Mouse (Mus musculus) neutrophil, adult 83 days (primary cell): ENCODE measurements around the gene Fam3a. TPM values are rescaled to one million over a fixed set of nuclear protein-coding genes. Genes with fewer than 3 reads are reported as not detected.

Experiments used
- total RNA-seq, 2 experiments: library from RNA; stranded (reverse); gene quantifications; one replicate each; pipeline ENCODE4 v1.2.4; 2023

Fam3a gene
- 10 to 100 TPM in 1 of 2 experiments, 1 to 10 TPM in 1; 9.9 to 11.0 TPM for total RNA-seq

GRCm38 (mm10) chrX:74392535-74393443 is at the start of gene Fam3a, which contains the start of gene Ikbkg:
TSS of gene Fam3a (minus strand) at chrX:74393272.
TSS of gene Ikbkg (plus strand) at chrX:74393290.

DNA sequence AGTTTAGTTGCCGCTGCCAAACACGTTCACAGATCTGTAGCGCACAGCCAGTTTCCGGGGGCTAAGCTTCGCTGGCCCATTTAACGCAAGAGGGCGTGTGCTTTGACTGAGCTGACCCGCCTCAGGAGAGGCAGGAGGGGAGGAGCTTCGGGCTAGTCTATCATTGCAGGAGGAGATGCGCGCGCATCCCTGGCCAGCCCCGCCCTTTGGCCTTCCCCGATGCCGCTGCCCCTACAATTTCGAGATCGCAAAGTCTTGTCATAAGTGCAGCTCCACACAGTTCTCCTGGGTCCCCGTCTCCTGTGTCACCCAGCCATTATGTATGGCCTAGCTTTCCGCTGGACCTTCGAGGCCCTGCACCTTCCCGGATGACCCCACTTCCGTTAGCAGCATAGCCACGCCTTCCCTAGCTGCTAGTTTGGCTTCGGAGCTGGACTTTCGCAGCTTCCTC is 35.8 kb upstream of the Fam3a start, which contains the start of gene G6pdx:
Gene G6pdx, minus strand, starts transcription at position 369 of the 451 bp plus-strand sequence.

DNA sequence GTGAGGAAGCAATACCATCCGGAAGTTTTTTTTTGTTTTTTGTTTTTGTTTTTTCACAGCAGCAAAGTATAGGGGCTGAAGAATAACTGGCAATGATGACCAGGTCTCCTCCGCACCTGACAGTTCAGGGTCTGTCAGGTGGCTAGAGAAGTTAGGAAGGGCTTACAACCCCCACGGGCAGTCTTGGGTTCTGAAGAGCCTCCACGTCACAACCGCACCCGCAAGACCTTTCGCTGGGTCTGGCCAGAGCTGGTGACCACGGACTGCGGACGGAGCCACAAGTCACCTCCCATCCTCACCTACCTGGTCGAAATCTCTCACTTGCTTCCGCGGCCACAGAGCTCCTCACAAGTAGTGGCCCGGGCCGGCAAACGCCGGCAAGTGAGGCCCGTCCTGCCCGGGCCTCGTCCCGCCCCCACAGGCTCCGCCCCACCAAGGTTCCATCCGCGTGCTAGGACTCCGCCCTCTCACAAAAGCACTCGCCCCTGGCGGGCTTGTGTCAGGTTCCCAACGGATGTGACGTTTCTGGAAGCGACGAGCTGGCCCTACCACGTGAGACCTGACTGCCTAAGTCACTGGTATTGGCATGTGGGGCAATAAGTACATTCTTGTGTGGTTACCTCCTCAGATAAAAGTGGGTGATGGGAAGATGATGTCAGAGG is 20.1 kb downstream of the Fam3a start, which contains the start of the genes Ubl4a and Slc10a3:
Gene Ubl4a, minus strand, starts transcription at position 331 of the 662 bp plus-strand sequence.
Gene Slc10a3, minus strand, starts transcription at position 462 of the 662 bp plus-strand sequence.

GRCm38 (mm10) chrX:74353467-74353770 is 39.7 kb downstream of the Fam3a start, which contains the start of gene Lage3:
TSS of gene Lage3 (minus strand) at chrX:74353618.

Other genes starting within 250 kb of the Fam3a start
- gene Tex28, start 225.4 kb downstream of the Fam3a start, total RNA-seq, result not detected
- under 1 TPM in 1 of 2 experiments, not detected in 1; 0.13 TPM for gene Tktl1, start 216.0 kb downstream of the Fam3a start, total RNA-seq
- gene Flna, start 143.5 kb downstream of the Fam3a start, total RNA-seq, result 1,000 to 10,000 TPM; 1,510 to 1,605 TPM
- gene Emd, start 138.6 kb downstream of the Fam3a start, total RNA-seq, result 10 to 100 TPM; 54.5 to 65.1 TPM
- gene Rpl10, start 122.5 kb downstream of the Fam3a start, total RNA-seq, result 100 to 1,000 TPM; 403 to 503 TPM
- 10 to 100 TPM; 41.3 to 46.0 TPM for gene Taz, start 111.4 kb downstream of the Fam3a start, total RNA-seq
- gene Dnase1l1, start 110.9 kb downstream of the Fam3a start, total RNA-seq, result 10 to 100 TPM; 40.6 to 41.7 TPM
- gene Atp6ap1, start 96.2 kb downstream of the Fam3a start, total RNA-seq, result 100 to 1,000 TPM; 178 to 188 TPM
- gene Gdi1, start 88.3 kb downstream of the Fam3a start, total RNA-seq, result 100 to 1,000 TPM; 233 to 246 TPM
- gene Fam50a, start 80.2 kb downstream of the Fam3a start, total RNA-seq, result 10 to 100 TPM; 37.9 to 43.4 TPM
- 1 to 10 TPM in 1 of 2 experiments, under 1 TPM in 1; 0.20 to 1.6 TPM for gene Plxna3, start 64.2 kb downstream of the Fam3a start, total RNA-seq
- gene Lage3, start 39.7 kb downstream of the Fam3a start, total RNA-seq, result 10 to 100 TPM; 23.3 to 27.5 TPM
- gene Ubl4a, start 20.1 kb downstream of the Fam3a start, total RNA-seq, result 10 to 100 TPM; 24.7 to 31.6 TPM
- 10 to 100 TPM; 14.6 to 16.5 TPM for gene Slc10a3, start 19.9 kb downstream of the Fam3a start, total RNA-seq
- 10 to 100 TPM; 32.5 to 40.3 TPM for gene Ikbkg, start within 50 bp of the Fam3a start, total RNA-seq
- 100 to 1,000 TPM; 372 to 428 TPM for gene G6pdx, start 35.9 kb upstream of the Fam3a start, total RNA-seq
- gene Gm6880, start 88.1 kb upstream of the Fam3a start, total RNA-seq, result not detected
- gene Olfr1326-ps1, start 181.6 kb upstream of the Fam3a start, total RNA-seq, result not detected
- not detected for gene Olfr1325, start 199.4 kb upstream of the Fam3a start, total RNA-seq